Mouse (Mus musculus) CH12.LX (cell line): ENCODE results near the gene Akap8.

ENCODE experiments used
- CTCF ChIP-seq, 2 experiments: IDR thresholded peaks in 1 of 2; conservative IDR thresholded peaks in 1 of 2; 2 replicates each; pipeline ENCODE4 v1.5.1; 2011 to 2012; ENCODE audit warnings: low read depth in 2 of 2, low read length in 2 of 2, improper control_type of control experiment in 1 of 2, inconsistent platforms in 1 of 2, mild to moderate bottlenecking in 1 of 2, moderate library complexity in 1 of 2
- ELF1 ChIP-seq: IDR thresholded peaks from 2 replicates; pipeline ENCODE4 v1.6.1; 2014; ENCODE audit warnings: low read depth, mild to moderate bottlenecking, inconsistent platforms, low read length, improper control_type of control experiment
- NRF1 ChIP-seq: IDR thresholded peaks from 2 replicates; pipeline ENCODE4 v1.6.1; 2014; ENCODE audit warnings: low read depth, mild to moderate bottlenecking, inconsistent platforms, low read length, improper control_type of control experiment, moderate library complexity

GRCm38 (mm10) chr17:32275568-32275967 lies 45.5 kb downstream of the Akap8 start:
- TF ChIP-seq ELF1 (no peak), NRF1 (no peak), CTCF (conservative IDR thresholded peaks at IDR 0.05 in 1 of 2, IDR thresholded peaks at IDR 0.05 in 1 of 2; ENCODE audit: low read depth in 2 of 2, low read length in 2 of 2) (no peak)
